ENCODE assay signal across 10 mouse cellular contexts in genomic region chr7:29725461-29726142, GRCm38 (mm10). TPM values are rescaled to one million over a fixed set of nuclear protein-coding genes. Genes with fewer than 3 reads are reported as not detected.
DNase-seq lines count a peak whose midpoint lies in the region; ATAC-seq and TF ChIP-seq lines count a peak whose summit lies in the region.
"Not testable (repeated sequence)": the region's sequence is repeated elsewhere in the genome, so short reads cannot be mapped to it uniquely, and the experiment has no call there.
"Had no signal": no experiment of that assay in that cellular context is flagged by ENCODE, and none has a peak within 500 bp of the region (broad histone marks: within the 10 kb centered on the region; RNA-seq: fewer than 3 reads in every experiment).

No protein-coding gene starts in this region.

- peak; percentile 21 for DNase-seq in 3134 (ENCODE audit: extremely low read depth, insufficient read length, low spot score)
- DNase-seq in R1 (ENCODE audit: low read depth, low spot score), result peak; percentile 83
- peak; percentile 8 for DNase-seq in embryonic facial prominence, embryonic 11.5 days (ENCODE audit: low spot score)
- not testable (repeated sequence) for DNase-seq in limb, embryonic 14.5 days (ENCODE audit: low spot score)

- H3K9ac ChIP-seq in embryonic facial prominence, embryonic 11.5 days (replicated peaks; ENCODE audit: low read length); heart, embryonic 12.5 days; intestine, embryonic 15.5 days; limb, embryonic 14.5 days (ENCODE audit: low read depth, low read length, severe bottlenecking); neural tube, embryonic 15.5 days (replicated peaks): not testable (repeated sequence)

- not testable (repeated sequence) for H3K4me1 ChIP-seq in embryonic facial prominence, embryonic 11.5 days (ENCODE audit: control insufficient read depth, insufficient read depth, low read length); heart, embryonic 12.5 days (replicated peaks); intestine, embryonic 15.5 days (replicated peaks); limb, embryonic 14.5 days (ENCODE audit: control insufficient read depth, insufficient read depth, low read length); megakaryocyte, embryonic 14.5 days; neural tube, embryonic 15.5 days

- not testable (repeated sequence) for H3K27me3 ChIP-seq in embryonic facial prominence, embryonic 11.5 days (ENCODE audit: control insufficient read depth, insufficient read depth, low read length); heart, embryonic 12.5 days (replicated peaks); intestine, embryonic 15.5 days (replicated peaks); limb, embryonic 14.5 days (ENCODE audit: control insufficient read depth, insufficient read depth, low read length); megakaryocyte, embryonic 14.5 days (replicated peaks); neural tube, embryonic 15.5 days (replicated peaks)

- H3K27ac ChIP-seq in embryonic facial prominence, embryonic 11.5 days (replicated peaks; ENCODE audit: low read depth, low read length); heart, embryonic 12.5 days (ENCODE audit: poor library complexity, severe bottlenecking); intestine, embryonic 15.5 days; limb, embryonic 14.5 days (replicated peaks; ENCODE audit: low read depth, low read length); neural tube, embryonic 15.5 days (replicated peaks): not testable (repeated sequence)

- not testable (repeated sequence) for H3K4me3 ChIP-seq in embryonic facial prominence, embryonic 11.5 days (ENCODE audit: low read depth, low read length); heart, embryonic 12.5 days; intestine, embryonic 15.5 days (replicated peaks); limb, embryonic 14.5 days (replicated peaks; ENCODE audit: low read length); neural tube, embryonic 15.5 days (replicated peaks)
- H3K4me3 ChIP-seq in megakaryocyte, embryonic 14.5 days (replicated peaks), result peak overlapping the region; percentile 77

- not testable (repeated sequence) for H3K4me2 ChIP-seq in embryonic facial prominence, embryonic 11.5 days (ENCODE audit: low read depth, low read length)
- peak overlapping the region; percentile 30 for H3K4me2 ChIP-seq in heart, embryonic 12.5 days
- 0 out of 2 replicates have a peak overlapping the region, but pooled peaks have one; percentile 14 for H3K4me2 ChIP-seq in intestine, embryonic 15.5 days (replicated peaks)
- peak overlapping the region; percentile 3; the same call in 1 of the 2 replicates for H3K4me2 ChIP-seq in limb, embryonic 14.5 days (replicated peaks; ENCODE audit: low read depth, low read length, severe bottlenecking)
- H3K4me2 ChIP-seq in neural tube, embryonic 15.5 days, result peak overlapping the region; percentile 15; the same call in 1 of the 2 replicates

- not testable (repeated sequence) for ATAC-seq in embryonic facial prominence, embryonic 11.5 days (replicated peaks; ENCODE audit: insufficient number of reproducible peaks, low FRiP score, low TSS enrichment, low read depth); limb, embryonic 14.5 days (ENCODE audit: low FRiP score, low read depth); neural tube, embryonic 15.5 days (ENCODE audit: low FRiP score)
- ATAC-seq in heart, embryonic 12.5 days (ENCODE audit: insufficient number of reproducible peaks, low FRiP score), result 0 out of 2 replicates have a peak, but pooled peaks have one; percentile 36
- ATAC-seq in intestine, embryonic 15.5 days, result peak; percentile 47

- WGBS in embryonic facial prominence, embryonic 11.5 days, result 25% methylated on average over 16 of the region's 17 CpGs
- WGBS in heart, embryonic 12.5 days, result 19% methylated on average over 17 of the region's 17 CpGs
- 26% methylated on average over 16 of the region's 17 CpGs for WGBS in intestine, embryonic 15.5 days
- WGBS in limb, embryonic 14.5 days, result 30% methylated on average over 16 of the region's 17 CpGs
- WGBS in neural tube, embryonic 15.5 days, result 38% methylated on average over 17 of the region's 17 CpGs

- not testable (repeated sequence) for H3K36me3 ChIP-seq in embryonic facial prominence, embryonic 11.5 days (replicated peaks; ENCODE audit: control insufficient read depth, insufficient read depth, low read depth, low read length); heart, embryonic 12.5 days; intestine, embryonic 15.5 days; limb, embryonic 14.5 days (ENCODE audit: control insufficient read depth, insufficient read depth, low read length); megakaryocyte, embryonic 14.5 days (replicated peaks; ENCODE audit: low read length); neural tube, embryonic 15.5 days

- not testable (repeated sequence) for H3K9me3 ChIP-seq in embryonic facial prominence, embryonic 11.5 days (replicated peaks; ENCODE audit: control insufficient read depth, low read length); heart, embryonic 12.5 days (replicated peaks); intestine, embryonic 15.5 days; limb, embryonic 14.5 days (ENCODE audit: control insufficient read depth, low read length); neural tube, embryonic 15.5 days (replicated peaks)
- peaks cover 22% of the 10 kb centered on the region for H3K9me3 ChIP-seq in megakaryocyte, embryonic 14.5 days

- not testable (repeated sequence) for TF ChIP-seq POLR2A in limb, embryonic 14.5 days (IDR thresholded peaks at IDR 0.05; ENCODE audit: borderline replicate concordance, extremely low read depth, insufficient read depth, insufficient read length)

RNA-seq across cellular contexts. Expression of gene Catsperg2, which starts 1.2 kb away (rescaled TPM):
- not detected in 2 replicates for polyA plus RNA-seq in embryonic facial prominence, embryonic 11.5 days (2014; fragmentation: Nextera tagmentation; extraction: Ambion mirVana)
- not detected in 2 replicates for polyA plus RNA-seq in heart, embryonic 12.5 days (2016; fragmentation: Nextera tagmentation; extraction: Ambion mirVana)
- polyA plus RNA-seq in intestine, embryonic 15.5 days (2015; fragmentation: Nextera tagmentation; extraction: Ambion mirVana), result 0.08 TPM in 1 of 2 replicates, not detected in the other
- 0.04 and 0.13 TPM in 2 replicates for polyA plus RNA-seq in limb, embryonic 14.5 days (2012; rRNA removed)
- not detected in 2 replicates for polyA plus RNA-seq in limb, embryonic 14.5 days (2014; fragmentation: Nextera tagmentation; extraction: Ambion mirVana)
- not detected in 2 replicates for polyA plus RNA-seq in megakaryocyte, embryonic 14.5 days (2012; ENCODE audit: insufficient read depth, low replicate concordance)
- polyA plus RNA-seq in neural tube, embryonic 15.5 days (2015; fragmentation: Nextera tagmentation; extraction: Ambion mirVana), result 0.11 and 0.27 TPM in 2 replicates
- polyA plus RNA-seq: kidney, adult 2 months; liver, embryonic 16.5 days had no signal

RNA-seq across cellular contexts. Expression of gene Zfp84, which starts 42.8 kb away (rescaled TPM):
- 15.3 and 15.9 TPM in 2 replicates for polyA plus RNA-seq in embryonic facial prominence, embryonic 11.5 days (2014; fragmentation: Nextera tagmentation; extraction: Ambion mirVana)
- 10.5 and 10.6 TPM in 2 replicates for polyA plus RNA-seq in heart, embryonic 12.5 days (2016; fragmentation: Nextera tagmentation; extraction: Ambion mirVana)
- 10.1 and 10.3 TPM in 2 replicates for polyA plus RNA-seq in intestine, embryonic 15.5 days (2015; fragmentation: Nextera tagmentation; extraction: Ambion mirVana)
- 9.7 and 11.6 TPM in 2 replicates for polyA plus RNA-seq in limb, embryonic 14.5 days (2012; rRNA removed)
- 14.0 and 15.8 TPM in 2 replicates for polyA plus RNA-seq in limb, embryonic 14.5 days (2014; fragmentation: Nextera tagmentation; extraction: Ambion mirVana)
- 0.93 TPM in 1 of 2 replicates, not detected in the other for polyA plus RNA-seq in megakaryocyte, embryonic 14.5 days (2012; ENCODE audit: insufficient read depth, low replicate concordance)
- 13.2 and 14.1 TPM in 2 replicates for polyA plus RNA-seq in neural tube, embryonic 15.5 days (2015; fragmentation: Nextera tagmentation; extraction: Ambion mirVana)

RNA-seq across cellular contexts. Expression of gene Zfp30, which starts 58.2 kb away (rescaled TPM):
- 8.4 and 9.0 TPM in 2 replicates for polyA plus RNA-seq in embryonic facial prominence, embryonic 11.5 days (2014; fragmentation: Nextera tagmentation; extraction: Ambion mirVana)
- 4.4 and 4.5 TPM in 2 replicates for polyA plus RNA-seq in heart, embryonic 12.5 days (2016; fragmentation: Nextera tagmentation; extraction: Ambion mirVana)
- 3.7 and 4.2 TPM in 2 replicates for polyA plus RNA-seq in intestine, embryonic 15.5 days (2015; fragmentation: Nextera tagmentation; extraction: Ambion mirVana)
- polyA plus RNA-seq in limb, embryonic 14.5 days (2012; rRNA removed), result 7.6 and 8.7 TPM in 2 replicates
- polyA plus RNA-seq in limb, embryonic 14.5 days (2014; fragmentation: Nextera tagmentation; extraction: Ambion mirVana), result 11.3 and 11.4 TPM in 2 replicates
- 0.37 TPM in 1 of 2 replicates, not detected in the other for polyA plus RNA-seq in megakaryocyte, embryonic 14.5 days (2012; ENCODE audit: insufficient read depth, low replicate concordance)
- polyA plus RNA-seq in neural tube, embryonic 15.5 days (2015; fragmentation: Nextera tagmentation; extraction: Ambion mirVana), result 10.2 and 11.8 TPM in 2 replicates
